30 mouse cellular contexts compared by ENCODE assay signal in genomic region chr16:19720959-19721358, GRCm38 (mm10). TPM values are rescaled to one million over a fixed set of nuclear protein-coding genes. Genes with fewer than 3 reads are reported as not detected.
DNase-seq lines count a peak whose midpoint lies in the region; ATAC-seq and TF ChIP-seq lines count a peak whose summit lies in the region.
"Had no signal": no experiment of that assay in that cellular context is flagged by ENCODE, and none has a peak within 500 bp of the region (broad histone marks: within the 10 kb centered on the region; RNA-seq: fewer than 3 reads in every experiment).

No protein-coding gene starts in this region.

- TF ChIP-seq EP300 in CH12.LX (IDR thresholded peaks at IDR 0.05; ENCODE audit: low read length), result no peak

- H3K36me3 ChIP-seq in CH12.LX (replicated peaks in 1 of 2; ENCODE audit: control insufficient read depth in 1 of 2, insufficient read depth in 1 of 2, low read length in 1 of 2), result no peaks in the 10 kb centered on the region
- H3K36me3 ChIP-seq: forebrain, embryonic 10.5 days; heart, embryonic 12.5 days; hindbrain, embryonic 10.5 days; limb, embryonic 13.5 days; liver, embryonic 13.5 days; midbrain, embryonic 12.5 days had no signal

- no peak for TF ChIP-seq POLR2A in lung, adult 2 months (IDR thresholded peaks at IDR 0.05; ENCODE audit: borderline replicate concordance, extremely low read depth, low read depth, low read length)
- TF ChIP-seq POLR2A in CH12.LX (IDR thresholded peaks at IDR 0.05; ENCODE audit: low read depth, low read length), result no peak

- intact Hi-C loops in left cerebral cortex, postnatal 10 days (cut with DNase I), result loop anchor here (10.0 kb wide), 3 partner anchors 124 to 464 kb away; partner anchors contain the start of gene Klhl24

- TF ChIP-seq RAD21 in CH12.LX (IDR thresholded peaks at IDR 0.05; ENCODE audit: low read depth, low read length), result peak; percentile 80

- WGBS in lung, adult 2 months, result 31% methylated on average over 2 of the region's 2 CpGs

- in situ Hi-C loops in CH12.LX (cut with MboI; ENCODE audit: low pct_ligation_motif_present, low pct_unique_long_range_greater_than_20kb, low sequenced_read_pairs), result loop anchor here (5.0 to 25.0 kb wide), 2 partner anchors 121 to 716 kb away; partner anchors contain the start of gene Abcc5

- TF ChIP-seq CTCF in lung, adult 2 months (IDR thresholded peaks at IDR 0.05; ENCODE audit: insufficient read depth, low read length), result peak; percentile 58; the same call in 1 of the 2 replicates
- peak in 1 of 2 experiments; percentile 73; a peak in 2 of 4 replicates for TF ChIP-seq CTCF in CH12.LX (conservative IDR thresholded peaks at IDR 0.05 in 1 of 2, IDR thresholded peaks at IDR 0.05 in 1 of 2; ENCODE audit: low read depth in 2 of 2, low read length in 2 of 2)

- dilution Hi-C loops in CH12.LX (cut with MboI; ENCODE audit: extremely low pct_ligation_motif_present, extremely low pct_unique_long_range_greater_than_20kb, low sequenced_read_pairs), result no loop called here

- no peaks in the 10 kb centered on the region for H3K79me2 ChIP-seq in CH12.LX (replicated peaks; ENCODE audit: control insufficient read depth, extremely low read depth, insufficient read depth, poor library complexity, severe bottlenecking)

- H3K4me1 ChIP-seq in lung, adult 2 months (ENCODE audit: control insufficient read depth, insufficient read depth, low read length), result no peaks in the 10 kb centered on the region
- H3K4me1 ChIP-seq in CH12.LX (ENCODE audit: control insufficient read depth in 1 of 2, insufficient read depth in 2 of 2), result peaks cover 0 to 4% of the 10 kb centered on the region in 2 experiments; a peak in 1 of 4 replicates
- H3K4me1 ChIP-seq: forebrain, embryonic 10.5 days; heart, embryonic 12.5 days; hindbrain, embryonic 10.5 days; limb, embryonic 13.5 days; liver, embryonic 13.5 days; midbrain, embryonic 12.5 days had no signal

- H3K9ac ChIP-seq in CH12.LX (ENCODE audit: insufficient read depth, low read depth), result no peak overlapping the region
- H3K9ac ChIP-seq: heart, embryonic 12.5 days; limb, embryonic 13.5 days; liver, embryonic 13.5 days; midbrain, embryonic 12.5 days had no signal

- H3K4me3 ChIP-seq in lung, adult 2 months (replicated peaks; ENCODE audit: extremely low read depth, low read depth, low read length), result no peak overlapping the region
- H3K4me3 ChIP-seq in CH12.LX (replicated peaks in 1 of 3; ENCODE audit: low read depth in 2 of 3, low read length in 2 of 3, poor library complexity in 1 of 3), result no peak overlapping the region
- H3K4me3 ChIP-seq: forebrain, embryonic 10.5 days; heart, embryonic 12.5 days; hindbrain, embryonic 10.5 days; layer of hippocampus, adult 2 months; limb, embryonic 13.5 days; liver, embryonic 13.5 days; midbrain, embryonic 12.5 days had no signal

- ATAC-seq in megakaryocyte progenitor cell, adult 5-6 weeks (replicated peaks; ENCODE audit: poor library complexity), result peak; percentile 71
- ATAC-seq: activated CD4-positive, CD25-positive, alpha-beta regulatory T cell, adult 4 months; forebrain, embryonic 16.5 days had no signal

- no peaks in the 10 kb centered on the region for H3K9me3 ChIP-seq in CH12.LX (replicated peaks; ENCODE audit: low read length)
- H3K9me3 ChIP-seq: forebrain, embryonic 10.5 days; heart, embryonic 12.5 days; hindbrain, embryonic 10.5 days; limb, embryonic 13.5 days; liver, embryonic 13.5 days; midbrain, embryonic 12.5 days had no signal

- H3K4me2 ChIP-seq in CH12.LX (ENCODE audit: insufficient read depth, low read depth, poor library complexity, severe bottlenecking), result no peak overlapping the region
- H3K4me2 ChIP-seq: heart, embryonic 12.5 days; limb, embryonic 13.5 days; liver, embryonic 13.5 days; midbrain, embryonic 12.5 days had no signal

- no peaks in the 10 kb centered on the region for H3K27me3 ChIP-seq in CH12.LX (replicated peaks)
- H3K27me3 ChIP-seq: heart, embryonic 12.5 days; limb, embryonic 13.5 days; liver, embryonic 13.5 days; midbrain, embryonic 12.5 days had no signal

- no peak for DNase-seq in lung, adult 2 months
- no peak for DNase-seq in lung, postnatal 14 days
- DNase-seq in CH12.LX (ENCODE audit: extremely low read depth) (peak; percentile 45), ZHBTc4 (ENCODE audit: low read depth, low spot score) (peak; percentile 7)
- DNase-seq in left cerebral cortex, postnatal 10 days (ENCODE audit: extremely low spot score in 1 of 2, low spot score in 2 of 2), result no peak
- no peak for DNase-seq in testis, postnatal 14 days (ENCODE audit: low spot score)
- DNase-seq in natural killer cell, adult 2 months (ENCODE audit: low spot score in 2 of 2), result no peak
- DNase-seq: adrenal gland, postnatal 10 days; cerebellum, adult 8-10 months; cerebellum, postnatal 36 days; gastrocnemius, postnatal 14 days; heart, adult 18-20 months; heart, postnatal 10 days; kidney, adult 18-20 months; kidney, postnatal 25 days; layer of hippocampus, postnatal 36 days; liver, embryonic 13.5 days; right cerebral cortex, postnatal 14 days; spleen, adult 18-20 months; thymus, postnatal 25 days had no signal

- no peak overlapping the region for H3K27ac ChIP-seq in CH12.LX (ENCODE audit: insufficient read depth, low read depth)
- H3K27ac ChIP-seq: forebrain, embryonic 10.5 days; hindbrain, embryonic 10.5 days; layer of hippocampus, adult 2 months; limb, embryonic 13.5 days; liver, embryonic 13.5 days; macrophage; midbrain, embryonic 12.5 days had no signal

TF ChIP-seq in CH12.LX, 34 proteins besides CTCF, POLR2A, EP300 and RAD21:
- peak; percentile 51; the same call in 1 of the 2 replicates for TF ChIP-seq ZNF384 (IDR thresholded peaks at IDR 0.05; ENCODE audit: low read depth, low read length)
- TF ChIP-seq HCFC1 (IDR thresholded peaks at IDR 0.05; ENCODE audit: low read depth, low read length), result no peak
- peak; percentile 74 for TF ChIP-seq SMC3 (IDR thresholded peaks at IDR 0.05; ENCODE audit: low read depth, low read length)
- TF ChIP-seq ZC3H11A (IDR thresholded peaks at IDR 0.05; ENCODE audit: low read depth, low read length), result 0 out of 2 replicates have a peak, but pooled peaks have one; percentile 5

RNA-seq across cellular contexts. Expression of gene Lamp3, which starts 14.8 kb away (rescaled TPM):
- 61.4 and 94.6 TPM in 2 replicates for polyA plus RNA-seq in lung, adult 2 months (2012; rRNA removed)
- total RNA-seq in CH12.LX (2012; rRNA removed) (0.04 TPM in 1 of 2 replicates, not detected in the other), CH12.LX (2014; rRNA removed) (0.26 TPM in 2 replicates)
- 0.11 and 0.16 TPM in 2 replicates for polyA plus RNA-seq in CH12.LX (2012; ENCODE audit: insufficient read length, low read depth)
- not detected in 2 replicates for total RNA-seq in megakaryocyte progenitor cell, adult 5-6 weeks (2015)
- 0.04 TPM in 1 of 2 replicates, not detected in the other for total RNA-seq in megakaryocyte progenitor cell, adult 5-6 weeks (2017)
- under 1 TPM in 1 of 2 experiments, not detected in 1; 0.14 TPM for total RNA-seq in left cerebral cortex, postnatal 10 days (2021)
- total RNA-seq: adrenal gland, postnatal 10 days had no signal
- polyA plus RNA-seq: forebrain, embryonic 10.5 days; forebrain, embryonic 16.5 days; macrophage; midbrain, embryonic 12.5 days had no signal

RNA-seq across cellular contexts. Expression of gene B3gnt5, which starts 39.0 kb away (rescaled TPM):
- 1.0 and 1.5 TPM in 2 replicates for polyA plus RNA-seq in lung, adult 2 months (2012; rRNA removed)
- total RNA-seq in CH12.LX (2012; rRNA removed), result 1.6 and 1.9 TPM in 2 replicates
- 6.3 and 6.5 TPM in 2 replicates for total RNA-seq in CH12.LX (2014; rRNA removed)
- 3.1 and 3.4 TPM in 2 replicates for polyA plus RNA-seq in CH12.LX (2012; ENCODE audit: insufficient read length, low read depth)
- 39.6 and 43.7 TPM in 2 replicates for total RNA-seq in megakaryocyte progenitor cell, adult 5-6 weeks (2015)
- total RNA-seq in megakaryocyte progenitor cell, adult 5-6 weeks (2017), result 30.9 and 39.3 TPM in 2 replicates
- 1 to 10 TPM; 3.4 to 4.0 TPM for total RNA-seq in left cerebral cortex, postnatal 10 days (2021)

Comparison
In these comparisons a context has a peak if more than half of its experiments do, and no peak if none do; other contexts are left out.
1. DNase-seq: peak in CH12.LX (single experiment) and ZHBTc4 (single experiment); none in lung, adult 2 months (single experiment), lung, postnatal 14 days (single experiment), left cerebral cortex, postnatal 10 days (0 of 2), testis, postnatal 14 days (single experiment) and natural killer cell, adult 2 months (0 of 2).
2. RNA of gene B3gnt5, which starts 39.0 kb away (total RNA-seq): 30.9 to 43.7 TPM in megakaryocyte progenitor cell, adult 5-6 weeks; 1.6 to 6.5 TPM in CH12.LX and 3.4 to 4.0 TPM in left cerebral cortex, postnatal 10 days; every median in the first group is over 4 times any median in the second.